Comparison of ENCODE assay signal across 13 mouse cellular contexts in the genomic region with DNA sequence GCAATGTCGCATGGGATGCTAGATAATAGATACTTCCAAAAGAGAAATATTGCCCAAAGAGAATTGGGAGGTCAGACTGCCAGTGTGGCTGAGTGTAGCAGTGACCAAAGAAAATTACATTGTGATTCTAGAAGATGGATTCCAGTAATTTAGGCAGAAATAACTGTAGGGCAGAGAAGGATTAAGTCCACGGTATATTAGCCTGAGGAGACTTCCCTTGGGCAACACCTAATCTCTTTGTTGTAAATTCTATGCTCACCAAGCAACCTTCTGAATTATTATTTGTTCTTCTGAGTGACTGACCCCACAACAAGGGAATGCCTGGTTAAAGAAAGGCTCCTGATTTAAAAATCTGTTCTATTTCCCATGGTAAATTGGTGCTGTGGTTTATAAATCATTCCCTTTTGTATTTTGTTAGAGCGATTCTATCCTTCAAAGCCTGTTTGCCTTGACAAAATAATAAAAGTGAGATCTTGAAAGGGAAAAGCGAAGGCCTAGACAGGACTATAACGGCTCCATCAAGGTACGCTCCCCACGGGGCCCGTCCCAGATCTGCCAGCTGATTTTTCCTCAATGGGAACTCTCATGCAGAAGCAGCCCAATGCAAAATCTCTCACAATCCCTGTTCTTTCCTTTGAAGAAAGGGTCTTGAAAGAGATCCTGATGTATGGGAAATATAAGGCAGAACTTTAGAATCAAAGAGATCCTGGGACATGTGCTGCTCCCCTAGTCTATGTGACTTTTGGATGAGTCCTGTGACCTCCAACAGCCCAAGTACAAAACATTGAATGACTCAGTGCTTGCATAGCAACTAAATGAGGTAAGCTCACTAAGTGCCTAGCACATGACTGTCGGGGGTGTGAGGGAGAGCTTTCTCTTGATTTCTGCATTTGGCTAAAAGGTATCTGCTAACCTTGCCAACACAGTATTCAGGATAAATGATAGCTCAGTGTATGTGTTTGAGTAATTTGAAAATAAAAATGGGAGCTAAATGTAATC.
DNase-seq lines count a peak whose midpoint lies in the region; ATAC-seq and TF ChIP-seq lines count a peak whose summit lies in the region.
"Had no signal": no experiment of that assay in that cellular context is flagged by ENCODE, and none has a peak within 500 bp of the region (broad histone marks: within the 10 kb centered on the region; RNA-seq: fewer than 3 reads in every experiment).

No protein-coding gene starts in this region.

- no peak; the same call in 1 of the 2 replicates for ATAC-seq in heart, embryonic 11.5 days (replicated peaks; ENCODE audit: insufficient number of reproducible peaks, low FRiP score, low TSS enrichment)
- ATAC-seq in midbrain, embryonic 14.5 days (ENCODE audit: low FRiP score, low TSS enrichment), result no peak; the same call in 1 of the 2 replicates
- ATAC-seq in midbrain, embryonic 16.5 days, result no peak
- ATAC-seq: liver, embryonic 12.5 days had no signal

- no peak for TF ChIP-seq EP300 in heart, adult 2 months (IDR thresholded peaks at IDR 0.05; ENCODE audit: insufficient read depth, low read depth, low read length)

- H3K4me1 ChIP-seq in heart, embryonic 11.5 days (ENCODE audit: control insufficient read depth, insufficient read depth, low read length), result peaks cover 9% of the 10 kb centered on the region; the same call in 1 of the 2 replicates
- H3K4me1 ChIP-seq in heart, adult 2 months (ENCODE audit: control insufficient read depth, insufficient read depth, low read length), result no peaks in the 10 kb centered on the region
- peaks cover 15% of the 10 kb centered on the region; the same call in 1 of the 2 replicates for H3K4me1 ChIP-seq in midbrain, embryonic 14.5 days (ENCODE audit: control insufficient read depth, insufficient read depth, low read length)
- H3K4me1 ChIP-seq in midbrain, embryonic 16.5 days (ENCODE audit: control insufficient read depth, insufficient read depth, low read length), result no peaks in the 10 kb centered on the region
- H3K4me1 ChIP-seq: embryonic facial prominence, embryonic 12.5 days; liver, embryonic 12.5 days had no signal

- peak overlapping the region; percentile 60; the same call in 1 of the 2 replicates for H3K27ac ChIP-seq in heart, embryonic 11.5 days (ENCODE audit: low read depth, low read length)
- H3K27ac ChIP-seq in heart, adult 2 months, result no peak overlapping the region
- no peak overlapping the region for H3K27ac ChIP-seq in midbrain, embryonic 14.5 days (replicated peaks; ENCODE audit: low read depth, low read length)
- no peak overlapping the region for H3K27ac ChIP-seq in midbrain, embryonic 16.5 days (ENCODE audit: low read length)
- H3K27ac ChIP-seq: embryonic facial prominence, embryonic 12.5 days; liver, embryonic 12.5 days; macrophage had no signal

- no peaks in the 10 kb centered on the region for H3K9me3 ChIP-seq in heart, embryonic 11.5 days (replicated peaks; ENCODE audit: control insufficient read depth, low read length)
- no peaks in the 10 kb centered on the region for H3K9me3 ChIP-seq in midbrain, embryonic 14.5 days (ENCODE audit: control insufficient read depth, low read length)
- H3K9me3 ChIP-seq in midbrain, embryonic 16.5 days (replicated peaks; ENCODE audit: control insufficient read depth, low read length, poor library complexity, severe bottlenecking), result 0 out of 2 replicates have a peak, but pooled peaks cover 3% of the 10 kb centered on the region
- H3K9me3 ChIP-seq: embryonic facial prominence, embryonic 12.5 days; liver, embryonic 12.5 days had no signal

- intact Hi-C loops in heart, adult 2 months (cut with DNase I), result no loop called here

- H3K36me3 ChIP-seq in heart, embryonic 11.5 days (ENCODE audit: control insufficient read depth, insufficient read depth, low read length), result no peaks in the 10 kb centered on the region
- no peaks in the 10 kb centered on the region for H3K36me3 ChIP-seq in heart, adult 2 months (ENCODE audit: control insufficient read depth, insufficient read depth, low read length)
- no peaks in the 10 kb centered on the region for H3K36me3 ChIP-seq in midbrain, embryonic 14.5 days (ENCODE audit: control insufficient read depth, insufficient read depth, low read length)
- no peaks in the 10 kb centered on the region for H3K36me3 ChIP-seq in midbrain, embryonic 16.5 days (ENCODE audit: control insufficient read depth, insufficient read depth, low read length)
- H3K36me3 ChIP-seq: embryonic facial prominence, embryonic 12.5 days; liver, embryonic 12.5 days had no signal

- no peak overlapping the region for H3K9ac ChIP-seq in heart, embryonic 11.5 days (ENCODE audit: low read depth, low read length)
- no peak overlapping the region for H3K9ac ChIP-seq in heart, adult 2 months (ENCODE audit: low read depth, low read length)
- no peak overlapping the region for H3K9ac ChIP-seq in midbrain, embryonic 14.5 days (replicated peaks; ENCODE audit: low read length)
- no peak overlapping the region for H3K9ac ChIP-seq in midbrain, embryonic 16.5 days (ENCODE audit: low read depth, low read length)
- H3K9ac ChIP-seq: embryonic facial prominence, embryonic 12.5 days; liver, embryonic 12.5 days had no signal

- no peak for DNase-seq in heart, adult 2 months
- peak; percentile 36 for DNase-seq in midbrain, embryonic 14.5 days
- DNase-seq in adrenal gland, postnatal 36 days, result peak; percentile 19 to 45
- DNase-seq in mesoderm, embryonic 11.5 days (ENCODE audit: low read depth, low spot score), result peak; percentile 53
- no peak for DNase-seq in layer of hippocampus, postnatal 14 days (ENCODE audit: low spot score in 2 of 2)
- DNase-seq in kidney, postnatal 14 days, result no peak
- DNase-seq: kidney, postnatal 10 days had no signal

- no peak for TF ChIP-seq POLR2A in heart, adult 2 months (IDR thresholded peaks at IDR 0.05; ENCODE audit: insufficient read depth, low read depth, low read length)

- no peaks in the 10 kb centered on the region for H3K27me3 ChIP-seq in heart, embryonic 11.5 days (ENCODE audit: control insufficient read depth, insufficient read depth, low read length)
- H3K27me3 ChIP-seq in heart, adult 2 months (ENCODE audit: control insufficient read depth, insufficient read depth, low read length), result no peaks in the 10 kb centered on the region
- 0 out of 2 replicates have a peak, but pooled peaks cover 4% of the 10 kb centered on the region for H3K27me3 ChIP-seq in midbrain, embryonic 14.5 days (ENCODE audit: control insufficient read depth, insufficient read depth, low read length)
- H3K27me3 ChIP-seq in midbrain, embryonic 16.5 days (ENCODE audit: control insufficient read depth, insufficient read depth, low read depth, low read length), result no peaks in the 10 kb centered on the region; the same call in 1 of the 2 replicates
- H3K27me3 ChIP-seq: CH12.LX; embryonic facial prominence, embryonic 12.5 days; liver, embryonic 12.5 days had no signal

- no peak for TF ChIP-seq CTCF in heart, adult 2 months (IDR thresholded peaks at IDR 0.05)

- no peaks in the 10 kb centered on the region for H3K79me2 ChIP-seq in heart, adult 2 months (replicated peaks; ENCODE audit: control insufficient read depth, insufficient read depth, low read length)

- H3K4me2 ChIP-seq in heart, embryonic 11.5 days, result no peak overlapping the region
- H3K4me2 ChIP-seq in midbrain, embryonic 14.5 days (ENCODE audit: low read length), result no peak overlapping the region
- no peak overlapping the region for H3K4me2 ChIP-seq in midbrain, embryonic 16.5 days (ENCODE audit: low read length)
- H3K4me2 ChIP-seq: embryonic facial prominence, embryonic 12.5 days; liver, embryonic 12.5 days had no signal

- no peak overlapping the region for H3K4me3 ChIP-seq in heart, embryonic 11.5 days (ENCODE audit: low read depth, low read length)
- no peak overlapping the region for H3K4me3 ChIP-seq in heart, adult 2 months
- no peak overlapping the region for H3K4me3 ChIP-seq in midbrain, embryonic 14.5 days (replicated peaks; ENCODE audit: low read depth, low read length)
- no peak overlapping the region for H3K4me3 ChIP-seq in midbrain, embryonic 16.5 days (ENCODE audit: low read depth, low read length)
- H3K4me3 ChIP-seq: embryonic facial prominence, embryonic 12.5 days; liver, embryonic 12.5 days had no signal

- WGBS in heart, embryonic 11.5 days (ENCODE audit: insufficient replicate concordance), result 67% methylated on average over 9 of the region's 9 CpGs
- WGBS in heart, adult 2 months, result 82% methylated on average over 9 of the region's 9 CpGs
- WGBS in midbrain, embryonic 14.5 days, result 27% methylated on average over 9 of the region's 9 CpGs
- 26% methylated on average over 9 of the region's 9 CpGs for WGBS in midbrain, embryonic 16.5 days

Comparison
In these comparisons a context has a peak if more than half of its experiments do, and no peak if none do; other contexts are left out.
1. DNase-seq: peak in midbrain, embryonic 14.5 days (single experiment), adrenal gland, postnatal 36 days (2 of 2) and mesoderm, embryonic 11.5 days (single experiment); none in heart, adult 2 months (0 of 2), layer of hippocampus, postnatal 14 days (0 of 2) and kidney, postnatal 14 days (single experiment).